Mouse (Mus musculus): Measurements from ENCODE around the gene E130208F15Rik.
A peak's percentile ranks its signal among the peaks of the same experiment; 100 is the strongest.

The E130208F15Rik gene

DNA sequence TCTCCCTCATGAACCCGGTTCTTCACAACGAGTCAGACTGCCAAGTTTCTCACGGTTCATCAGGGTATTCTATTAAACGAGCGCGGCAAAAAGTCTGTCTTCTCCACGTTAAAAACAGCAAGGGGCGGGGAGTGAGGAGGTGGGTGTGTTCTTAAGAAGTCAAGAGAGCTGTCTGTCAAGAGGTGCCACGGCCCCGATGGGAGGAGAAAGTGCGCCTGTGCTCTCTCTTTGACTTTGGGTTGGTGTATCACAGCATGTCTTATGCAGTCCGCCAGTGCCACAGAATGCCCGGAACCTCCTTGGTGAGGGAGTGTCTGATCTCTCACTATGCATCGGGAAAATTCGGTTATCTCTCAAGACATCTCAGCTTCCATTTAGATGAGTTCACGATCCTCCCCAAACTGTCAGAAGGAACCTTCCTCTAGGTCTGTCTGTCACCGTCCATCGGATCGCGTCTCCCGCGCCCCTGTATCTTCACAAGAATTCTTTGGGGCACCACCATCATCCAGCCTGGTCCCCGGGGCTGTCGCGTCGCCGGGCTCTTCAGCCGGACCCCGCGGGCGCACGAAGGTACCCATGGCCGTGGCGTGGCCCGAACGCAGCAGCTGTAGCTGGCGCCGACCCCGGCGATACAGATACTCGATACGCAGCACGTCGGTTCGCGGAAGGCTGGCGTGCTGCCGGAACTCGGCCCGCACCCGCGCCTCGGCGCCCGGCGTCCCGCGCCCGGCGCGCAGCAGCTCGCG, at the start of gene E130208F15Rik:
TSS of gene E130208F15Rik (plus strand) at position 202 of the 746 bp plus-strand sequence.
- DNase-seq (ENCODE audit: low read depth), result peak; percentile 93

DNA sequence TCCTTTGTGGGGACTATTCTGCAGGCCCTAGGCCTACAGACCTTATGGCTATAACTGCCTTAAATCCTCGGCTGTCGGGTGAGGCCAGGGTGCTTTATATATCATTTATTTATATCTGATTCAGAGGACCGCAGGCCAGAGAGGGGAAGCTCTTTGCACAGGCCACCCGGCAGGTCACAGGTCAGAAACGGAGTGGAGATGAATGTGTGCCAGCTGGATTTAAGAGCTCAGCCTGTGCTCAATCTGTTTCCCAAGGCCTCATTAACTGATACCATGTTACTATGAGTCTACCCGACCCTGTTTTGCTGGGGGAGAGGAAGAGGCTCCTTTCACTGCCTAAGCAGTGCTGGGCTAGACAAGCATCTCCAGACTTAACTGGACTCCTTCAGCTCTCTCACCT, 47.2 kb upstream of the E130208F15Rik start:
- no peak for DNase-seq (ENCODE audit: low read depth)

DNA sequence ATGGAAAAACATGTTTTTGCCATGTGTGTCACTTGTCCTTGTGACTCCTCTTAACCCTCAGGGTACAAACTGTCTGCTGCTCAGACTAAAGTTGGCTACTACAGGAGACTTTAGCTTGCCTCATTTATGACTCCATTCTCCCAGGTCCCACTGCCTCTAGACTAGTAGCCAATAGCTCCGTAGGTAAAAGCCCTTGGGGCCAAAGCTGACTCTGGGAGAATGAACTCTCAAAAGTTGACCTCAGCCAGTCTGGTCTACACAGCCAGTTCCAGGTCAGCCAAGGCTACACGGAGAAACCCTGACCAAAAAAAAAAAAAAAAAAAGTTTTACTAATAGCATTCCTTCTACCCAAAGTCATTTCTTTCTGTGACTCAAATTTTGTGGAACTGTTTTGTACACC, 42.6 kb upstream of the E130208F15Rik start:
- peak; percentile 7 for DNase-seq (ENCODE audit: low read depth)

DNA sequence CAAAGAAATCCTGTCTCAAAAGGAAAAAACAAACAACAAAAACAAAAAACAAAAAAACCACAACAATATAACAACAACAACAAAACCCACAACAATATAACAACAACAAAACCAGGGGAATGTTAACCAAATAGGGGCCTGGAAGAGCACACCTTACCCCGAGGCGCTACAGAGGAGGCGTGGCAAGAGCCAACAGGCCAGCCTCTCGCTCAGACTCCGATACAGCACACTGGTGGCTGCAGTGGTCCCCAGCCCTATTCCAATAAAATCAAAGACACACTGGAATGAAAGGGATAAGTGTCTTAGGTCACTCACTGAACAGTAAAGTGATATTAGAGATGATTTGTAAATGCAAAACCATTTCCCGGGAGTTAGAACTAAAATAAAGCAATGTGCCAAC, 42.0 kb upstream of the E130208F15Rik start:
- no peak for DNase-seq (ENCODE audit: low read depth)

DNA sequence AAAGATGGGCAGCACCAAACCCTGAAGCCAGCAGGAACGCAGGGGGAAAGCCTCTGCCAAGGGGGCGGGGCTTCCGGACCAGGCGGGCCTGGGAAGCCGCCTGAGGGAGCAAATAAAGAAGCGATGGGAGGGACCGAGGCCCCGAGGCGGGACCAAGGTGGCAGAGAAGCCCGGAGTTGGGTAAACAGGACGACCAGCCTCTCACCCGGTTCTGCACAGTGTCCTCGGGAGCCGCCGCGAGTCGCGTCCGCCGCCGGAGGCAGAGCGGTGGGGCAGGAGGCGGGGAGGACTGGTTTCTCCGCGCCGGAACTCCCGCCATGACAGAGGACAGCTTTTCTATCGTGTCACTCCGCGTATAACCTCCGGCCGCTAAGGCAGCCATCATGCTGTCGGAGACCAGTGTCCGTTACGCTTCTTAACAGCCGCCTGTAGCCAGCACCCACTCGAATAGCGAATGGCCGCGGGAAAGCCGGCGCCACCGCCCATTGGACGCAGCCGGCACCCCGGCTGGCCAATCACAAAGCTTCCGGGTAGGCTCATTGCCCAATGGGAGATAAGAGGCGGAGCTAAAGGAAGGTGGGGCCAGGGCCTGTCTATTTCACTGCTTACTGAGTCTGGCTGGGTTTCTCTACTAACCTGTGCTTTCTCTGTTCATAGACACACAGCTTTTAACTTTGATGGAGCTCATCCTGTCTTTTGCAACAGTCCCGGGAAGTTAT, 41.4 kb upstream of the E130208F15Rik start, which contains the start of the genes Thap8 and Wdr62:
TSS of gene Thap8 (plus strand) at position 144 of the 719 bp plus-strand sequence.
TSS of gene Wdr62 (minus strand) at position 469 of the 719 bp plus-strand sequence.
- peak; percentile 96 for DNase-seq (ENCODE audit: low read depth)

DNA sequence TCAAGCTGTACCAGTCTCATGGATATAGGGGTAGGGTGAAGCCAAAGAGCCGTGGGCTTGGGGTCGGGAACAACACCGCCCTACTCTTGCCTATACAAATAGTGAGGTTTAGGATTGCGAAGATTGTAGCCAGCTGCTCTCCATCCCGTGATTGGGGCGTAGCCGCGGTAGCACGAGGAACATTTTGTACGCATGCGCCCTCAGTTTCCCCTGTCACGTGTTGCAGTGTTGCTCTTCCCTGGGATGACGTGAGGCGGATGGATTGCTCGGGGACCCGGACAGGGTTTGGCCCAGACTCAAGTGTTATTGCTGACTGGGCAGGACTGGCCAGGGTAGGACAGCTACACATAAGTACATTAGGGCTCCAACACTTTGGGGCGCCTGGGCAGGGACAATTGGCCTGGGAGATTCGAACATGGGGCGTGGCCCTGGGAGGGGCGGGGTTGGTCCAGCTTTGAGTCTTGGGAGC, 40.8 kb upstream of the E130208F15Rik start:
- peak; percentile 92 for DNase-seq (ENCODE audit: low read depth)

DNA sequence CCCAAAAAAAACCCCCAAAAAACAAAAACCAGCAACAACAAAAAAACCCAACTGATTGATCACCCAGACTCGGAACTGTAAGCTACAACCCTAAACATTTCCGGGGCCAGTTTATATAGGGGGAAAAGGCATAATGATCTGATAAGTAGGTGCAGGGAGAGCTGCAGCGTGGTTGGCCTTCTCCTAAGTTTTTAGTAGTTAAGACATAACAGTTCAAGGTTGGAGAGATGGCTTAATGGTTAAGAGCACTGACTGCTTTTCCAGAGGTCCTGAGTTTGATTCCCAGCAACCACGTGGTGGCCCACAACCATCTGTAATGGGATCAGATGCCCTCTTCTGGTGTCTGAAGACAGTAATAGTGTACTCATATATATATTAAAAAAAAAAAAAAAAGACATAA, 40.0 kb upstream of the E130208F15Rik start:
- no peak for DNase-seq (ENCODE audit: low read depth)

DNA sequence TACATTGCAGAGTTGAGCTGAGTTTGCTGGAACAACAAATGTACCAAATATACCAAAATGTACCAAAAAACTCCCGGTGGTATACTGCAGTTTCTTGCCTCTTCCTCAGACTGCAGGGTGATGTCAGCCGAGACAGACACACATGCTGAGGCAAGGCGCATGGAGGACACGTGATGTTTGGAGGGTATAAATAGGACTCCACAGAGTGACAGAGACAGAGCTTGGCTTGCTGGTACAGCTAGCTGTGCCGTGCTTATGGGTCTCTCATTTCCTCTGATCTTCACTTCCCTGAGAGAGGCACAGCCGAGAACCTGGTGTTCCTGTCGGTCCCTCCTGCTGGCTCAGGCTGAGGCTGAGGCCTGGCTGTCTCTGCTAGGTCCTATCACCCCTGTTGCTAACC, 38.8 kb upstream of the E130208F15Rik start:
- no peak for DNase-seq (ENCODE audit: low read depth)

DNA sequence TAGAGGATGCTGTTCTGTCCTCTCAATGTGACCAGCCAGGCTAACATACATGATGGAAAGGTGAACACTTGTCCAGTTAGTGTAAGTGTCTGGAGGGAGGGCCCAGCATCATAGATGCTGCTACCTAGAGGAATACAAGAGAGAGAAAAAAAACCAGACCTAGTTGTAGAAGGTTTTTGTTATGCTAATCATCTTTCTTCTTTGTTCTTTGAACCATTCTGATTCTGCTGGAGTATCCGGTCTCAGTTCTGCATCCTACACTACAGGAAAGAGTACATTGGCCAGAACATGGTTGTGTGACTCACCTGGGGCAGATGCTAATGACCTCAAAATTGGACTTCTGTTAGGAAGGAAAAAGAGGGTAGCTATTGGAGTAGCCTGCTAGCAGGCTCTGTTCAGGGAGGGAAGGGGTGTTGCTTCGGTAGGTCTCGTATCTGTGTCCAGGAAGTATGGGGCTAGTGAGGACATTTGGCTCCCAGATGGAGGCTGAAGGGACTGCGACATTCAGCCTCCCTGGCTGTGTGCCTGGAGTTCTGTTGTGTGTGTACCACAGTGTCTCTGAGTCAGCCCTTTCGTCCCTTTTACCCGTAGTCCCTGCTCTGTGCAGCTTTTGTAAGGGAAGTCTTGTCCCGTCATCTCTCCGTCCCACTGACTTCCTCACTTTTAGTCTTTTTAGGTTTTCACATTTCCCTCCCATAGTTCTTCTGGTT, 34.7 kb upstream of the E130208F15Rik start:
- no peak for DNase-seq (ENCODE audit: low read depth)

DNA sequence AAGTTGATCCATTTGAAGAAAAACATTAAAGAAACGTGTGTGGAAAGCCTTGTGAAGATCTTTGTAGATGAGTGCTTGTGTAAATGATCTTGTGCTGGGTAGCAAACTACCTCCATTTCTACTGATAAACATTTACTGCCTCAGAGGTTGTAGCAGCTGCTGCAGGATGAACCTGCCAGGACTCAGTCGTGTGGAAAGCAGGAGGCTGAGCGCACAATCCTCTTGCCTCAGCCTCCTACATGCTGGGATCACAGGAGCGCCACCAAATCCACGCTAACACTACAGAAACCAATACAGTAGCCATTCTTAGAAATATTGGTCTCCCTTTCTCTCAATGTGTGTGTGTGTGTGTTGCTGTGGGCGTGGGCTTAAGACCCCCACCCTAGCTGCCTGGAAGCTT, 33.5 kb upstream of the E130208F15Rik start:
- DNase-seq (ENCODE audit: low read depth), result no peak

DNA sequence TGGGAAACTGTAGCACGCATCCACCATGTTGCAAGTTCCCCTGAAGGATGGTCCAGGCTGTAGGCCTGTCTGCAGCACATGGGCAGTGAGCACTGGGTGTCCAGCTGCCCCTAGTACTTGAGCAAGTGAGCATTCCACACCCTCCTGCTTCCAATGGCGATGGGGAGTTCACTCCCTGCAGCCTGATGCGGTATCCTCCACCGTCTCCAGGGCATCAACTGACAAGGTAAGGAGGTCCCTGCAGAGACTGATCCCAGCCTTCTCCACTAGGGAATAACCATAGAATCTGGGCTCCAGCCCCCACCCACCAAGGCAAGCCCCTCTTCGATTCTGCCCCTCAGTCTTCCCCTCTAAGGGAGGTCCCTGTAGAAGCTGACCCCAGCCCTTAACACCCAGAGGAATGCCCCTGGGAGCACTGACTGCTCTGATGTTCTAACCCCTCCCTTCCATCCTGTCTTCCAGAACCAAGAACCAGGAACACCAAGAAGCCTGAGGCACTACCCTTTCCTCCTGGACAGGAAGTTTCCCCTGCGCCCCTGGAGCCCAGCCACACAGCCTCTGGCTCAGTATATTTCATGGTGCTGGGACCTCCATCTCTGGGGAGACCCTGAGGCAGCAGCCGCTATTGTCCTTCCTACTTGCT, 32.3 kb upstream of the E130208F15Rik start:
- no peak for DNase-seq (ENCODE audit: low read depth)

DNA sequence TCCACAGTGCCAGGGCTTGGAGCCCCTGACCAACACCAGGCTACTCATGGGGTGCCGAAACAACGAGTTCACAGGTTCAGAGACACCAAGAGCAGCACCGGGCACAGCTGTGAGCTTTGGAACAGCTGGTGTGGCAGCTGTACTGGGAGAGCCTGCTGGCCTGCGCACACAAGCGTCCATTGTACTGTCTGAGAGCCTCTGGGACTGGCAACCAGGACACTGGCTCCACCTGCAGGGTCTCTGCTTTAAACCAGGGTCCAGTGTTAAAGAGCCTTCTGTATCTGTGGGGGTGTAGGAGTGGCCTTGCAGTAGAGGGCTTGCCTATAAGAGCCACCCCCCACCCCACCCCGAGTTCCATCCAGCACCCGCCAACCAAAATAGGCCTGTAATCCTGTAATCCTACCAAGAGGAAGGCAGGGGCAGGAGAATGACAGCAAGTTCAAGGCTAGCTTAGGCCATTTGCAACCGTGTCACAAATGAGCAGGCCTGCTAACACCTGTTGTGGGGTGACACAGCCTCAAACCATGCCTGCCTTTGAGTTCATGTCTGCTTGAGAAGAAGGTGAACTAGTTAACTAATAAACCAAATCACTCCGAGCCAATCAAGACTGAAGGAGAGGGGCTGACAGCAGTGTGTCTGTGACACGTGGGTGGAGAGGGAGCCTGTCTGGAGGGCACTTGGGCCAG, 31.7 kb upstream of the E130208F15Rik start:
- DNase-seq (ENCODE audit: low read depth), result no peak

DNA sequence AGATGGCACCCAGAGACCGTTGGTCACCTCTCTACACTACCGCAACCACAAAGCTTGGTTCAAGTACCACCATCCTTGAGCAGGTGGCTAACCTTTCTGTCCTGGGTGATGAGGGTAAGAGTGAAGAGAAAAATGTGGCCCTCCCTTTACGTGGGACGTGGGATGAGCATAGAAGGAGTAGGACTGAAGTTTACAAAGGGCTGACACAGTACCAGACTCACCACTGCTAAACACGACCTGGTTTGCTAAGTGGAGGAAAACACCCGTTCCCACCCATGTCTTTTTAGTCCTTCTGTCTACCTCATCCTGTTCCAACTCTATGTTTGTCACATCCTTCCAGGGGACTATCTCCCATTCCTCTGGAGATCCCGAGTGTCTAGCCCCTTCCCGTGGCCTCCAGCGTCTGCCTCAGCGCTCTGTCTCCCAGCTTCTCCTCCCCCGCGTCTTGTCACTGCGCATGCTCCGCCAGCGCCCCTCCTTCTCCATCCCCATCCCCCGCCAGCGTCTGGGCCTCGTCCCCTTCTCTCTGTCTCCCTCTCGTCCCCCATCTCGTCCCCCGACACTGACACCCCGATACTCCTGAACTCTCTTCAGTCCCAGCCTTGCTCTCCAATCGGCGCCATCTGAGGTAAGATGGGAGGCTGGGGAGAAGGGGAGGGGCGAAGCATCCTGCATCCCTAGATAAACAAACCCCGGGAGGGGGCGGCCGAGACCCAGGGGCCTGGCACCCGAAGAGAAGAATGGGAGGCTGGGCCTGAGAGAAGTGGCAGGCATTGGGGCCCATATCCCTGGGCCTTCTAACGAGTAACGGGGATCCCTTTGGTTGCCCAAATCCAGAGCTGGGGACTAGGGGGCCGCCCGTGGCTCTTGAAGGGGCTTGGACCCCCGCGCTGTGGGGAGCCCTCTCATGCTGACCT, 30.1 kb upstream of the E130208F15Rik start, which contains the start of gene Clip3:
TSS of gene Clip3 (plus strand) at position 514 of the 917 bp plus-strand sequence.
- no peak for DNase-seq (ENCODE audit: low read depth)

DNA sequence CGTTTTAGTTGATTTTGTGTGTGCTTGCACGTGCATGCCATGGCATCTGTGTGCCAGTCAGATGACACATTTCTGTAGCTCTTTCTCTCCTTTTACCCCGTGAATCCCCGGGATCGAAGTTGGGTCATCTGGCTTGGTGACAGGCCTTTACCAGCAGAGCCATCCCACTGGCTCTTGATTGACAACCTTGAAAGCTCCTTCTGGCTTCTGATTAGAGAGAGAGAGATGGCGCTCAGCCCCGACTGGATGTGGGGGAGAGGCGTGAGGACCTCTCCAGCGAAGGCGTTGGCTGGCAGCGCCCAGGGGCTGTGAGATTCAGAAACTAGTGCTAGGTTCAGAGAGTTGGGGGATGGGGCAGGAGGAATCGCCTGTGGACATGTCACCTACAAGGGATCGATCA, 27.7 kb upstream of the E130208F15Rik start:
- no peak for DNase-seq (ENCODE audit: low read depth)

DNA sequence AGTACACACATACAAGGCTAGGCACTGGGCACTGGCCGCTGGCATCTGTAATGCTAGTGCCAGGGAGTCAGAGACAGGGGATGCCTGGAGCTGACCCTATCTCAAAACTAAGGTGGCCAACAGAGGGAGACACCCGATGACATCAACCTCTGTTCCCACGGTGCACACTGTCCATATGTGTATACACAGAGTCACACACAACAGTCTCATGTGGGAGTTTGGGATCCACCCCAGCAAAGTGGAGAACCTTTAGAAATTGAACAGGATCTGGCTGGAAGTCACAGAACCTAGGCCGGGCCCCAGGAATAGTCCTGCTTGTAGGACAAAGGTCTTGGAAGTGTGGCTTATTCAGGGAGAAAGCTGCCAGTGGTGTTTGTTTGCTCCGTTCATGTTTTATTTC, 27.2 kb upstream of the E130208F15Rik start:
- no peak for DNase-seq (ENCODE audit: low read depth)

DNA sequence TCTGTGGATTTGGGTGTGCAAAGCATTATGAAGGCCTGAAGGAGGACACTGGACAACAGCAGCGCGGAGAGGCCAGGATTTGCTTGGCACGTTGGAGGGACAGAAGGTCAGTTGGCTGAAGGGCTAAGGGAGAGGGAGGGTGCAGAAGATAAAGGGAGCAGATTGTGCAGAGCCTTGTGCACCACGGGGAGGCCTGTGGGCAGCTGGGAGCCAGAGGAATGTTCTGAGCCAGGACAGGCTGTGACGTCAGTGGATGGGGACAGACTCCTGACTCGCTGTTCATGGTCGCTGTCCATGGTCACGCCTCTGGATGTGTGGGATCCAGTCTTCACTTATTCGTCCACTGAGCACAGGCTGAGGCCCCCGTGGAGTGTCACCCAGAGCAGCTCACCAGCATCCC, 26.4 kb upstream of the E130208F15Rik start:
- DNase-seq (ENCODE audit: low read depth), result peak; percentile 27

DNA sequence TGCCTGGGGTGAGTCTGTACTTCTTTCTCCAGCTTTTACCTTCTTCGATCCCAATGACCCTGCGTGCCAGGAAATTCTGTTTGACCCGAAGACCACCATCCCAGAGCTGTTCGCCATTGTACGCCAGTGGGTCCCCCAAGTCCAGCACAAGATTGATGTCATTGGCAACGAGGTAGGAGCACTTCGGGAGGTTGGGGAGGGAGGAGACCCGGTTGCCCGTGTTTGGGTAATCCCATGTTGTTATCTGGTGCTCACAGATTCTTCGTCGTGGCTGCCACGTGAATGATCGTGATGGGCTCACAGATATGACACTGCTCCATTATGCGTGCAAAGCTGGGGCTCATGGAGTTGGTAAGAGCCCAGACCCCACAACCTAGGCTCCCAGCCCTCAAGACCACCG, 24.7 kb upstream of the E130208F15Rik start:
- DNase-seq (ENCODE audit: low read depth), result no peak

DNA sequence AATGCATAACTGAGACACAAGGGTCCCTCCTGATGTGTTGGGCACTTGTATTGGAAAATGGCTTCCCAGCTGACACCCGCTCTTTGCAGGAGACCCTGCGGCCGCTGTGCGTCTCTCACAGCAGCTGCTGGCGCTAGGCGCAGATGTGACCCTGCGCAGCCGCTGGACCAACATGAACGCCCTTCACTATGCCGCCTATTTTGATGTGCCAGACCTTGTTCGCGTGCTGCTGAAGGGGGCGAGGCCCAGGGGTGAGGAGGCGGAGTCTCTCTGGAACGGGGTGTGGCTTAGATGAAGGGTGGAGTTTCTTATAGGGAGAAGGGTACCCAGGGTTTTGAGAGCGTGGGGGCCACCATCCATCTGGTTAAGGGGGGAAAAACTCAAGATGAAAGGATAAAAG, 24.3 kb upstream of the E130208F15Rik start:
- DNase-seq (ENCODE audit: low read depth), result no peak

DNA sequence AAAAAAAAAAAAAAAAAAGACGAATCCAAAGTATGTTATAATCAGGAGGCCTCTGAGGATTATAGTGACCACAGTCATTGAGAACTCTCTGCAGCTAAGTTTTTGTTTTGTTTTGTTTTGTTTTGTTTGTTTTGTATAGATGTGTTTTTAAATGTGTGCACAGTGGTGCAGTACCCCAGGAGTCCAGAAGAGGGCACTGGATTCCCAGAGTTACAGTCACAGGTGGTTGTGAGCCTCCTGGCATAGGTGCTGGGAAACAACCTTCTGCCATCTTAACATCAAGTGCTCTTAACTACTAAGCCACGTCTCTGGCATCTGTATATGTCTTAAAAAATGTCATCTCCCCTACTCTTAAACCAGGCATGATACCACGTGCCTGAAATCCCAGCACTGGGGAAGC, 20.6 kb upstream of the E130208F15Rik start:
- peak; percentile 56 for DNase-seq (ENCODE audit: low read depth)

DNA sequence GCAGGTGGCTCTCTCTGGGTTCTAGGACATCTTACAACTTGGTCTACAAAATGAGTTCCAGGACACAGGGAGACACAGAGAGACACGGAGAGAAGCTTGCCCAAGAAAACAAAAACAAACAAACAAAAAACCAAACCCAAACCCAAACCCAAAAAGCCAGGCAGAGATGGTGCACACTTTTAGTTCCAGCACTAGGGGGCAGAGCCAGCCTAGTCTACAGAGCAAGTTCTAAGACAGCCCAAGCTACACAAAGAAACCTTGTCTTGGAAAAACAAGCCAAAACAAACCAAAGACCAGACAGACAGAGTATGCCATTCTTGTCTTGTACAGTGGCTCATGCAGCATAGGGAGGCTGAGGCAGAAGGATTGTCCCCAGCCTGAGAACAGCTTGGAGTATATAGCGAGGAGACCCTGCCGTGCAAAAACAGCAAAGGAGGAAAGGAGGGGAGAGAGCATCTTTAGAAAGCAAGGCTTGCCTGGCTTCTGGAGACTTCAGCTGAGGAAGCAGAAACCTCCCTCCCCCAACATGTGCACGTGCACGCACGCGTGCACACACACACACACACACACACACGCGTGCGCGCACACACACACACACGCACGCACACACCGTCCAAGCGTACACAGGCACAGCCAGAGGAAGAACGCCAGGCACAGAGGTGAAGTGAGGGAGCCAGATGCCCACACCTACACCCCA, 15.3 kb upstream of the E130208F15Rik start:
- DNase-seq (ENCODE audit: low read depth), result peak; percentile 66

Data from 416B (cell line).